Mouse (Mus musculus) embryo, embryonic 10.5 days (tissue): ENCODE data around the gene Ctsk.

Experiments used
- DNase-seq: peaks from one replicate; pipeline ENCODE4 v3.0.0-alpha.2; 2015; ENCODE audit warnings: low spot score

The Ctsk gene

GRCm38 (mm10) chr3:95499024-95499423, at the start of gene Ctsk:
Ctsk (plus strand) TSS chr3:95499256.
- no peak for DNase-seq

- DNase-seq = peak; percentile 75
Observed at GRCm38 (mm10) chr3:95450408-95450807, 48.6 kb upstream of the Ctsk start.

GRCm38 (mm10) chr3:95450915-95451314, 48.1 kb upstream of the Ctsk start:
- no peak for DNase-seq

- DNase-seq = no peak
Observed at GRCm38 (mm10) chr3:95456367-95456766, 42.7 kb upstream of the Ctsk start.

- no peak for DNase-seq
Observed at GRCm38 (mm10) chr3:95457758-95458157, 41.3 kb upstream of the Ctsk start.

- no peak for DNase-seq
Observed at GRCm38 (mm10) chr3:95459381-95459780, 39.7 kb upstream of the Ctsk start.

GRCm38 (mm10) chr3:95463852-95464251, 35.2 kb upstream of the Ctsk start:
- no peak for DNase-seq

GRCm38 (mm10) chr3:95478966-95479365, 20.1 kb upstream of the Ctsk start:
- DNase-seq = no peak

GRCm38 (mm10) chr3:95486421-95486820, 12.6 kb upstream of the Ctsk start:
- no peak for DNase-seq

GRCm38 (mm10) chr3:95488679-95489078, 10.4 kb upstream of the Ctsk start:
- DNase-seq = no peak

- no peak for DNase-seq
Observed at GRCm38 (mm10) chr3:95490238-95490637, 8.8 kb upstream of the Ctsk start.

- peak; percentile 74 for DNase-seq
Observed at GRCm38 (mm10) chr3:95494342-95494741, 4.7 kb upstream of the Ctsk start.

- DNase-seq = no peak
Observed at GRCm38 (mm10) chr3:95498229-95498628, 827 bp upstream of the Ctsk start.

- DNase-seq = peak; percentile 47
Observed at GRCm38 (mm10) chr3:95499496-95500140, 562 bp downstream of the Ctsk start.

GRCm38 (mm10) chr3:95502312-95502711, 3.3 kb downstream of the Ctsk start:
- peak; percentile 23 for DNase-seq

GRCm38 (mm10) chr3:95509348-95509747, 10.3 kb downstream of the Ctsk start:
- DNase-seq = no peak

GRCm38 (mm10) chr3:95511611-95512180, 12.6 kb downstream of the Ctsk start:
- DNase-seq = no peak

- no peak for DNase-seq
Observed at GRCm38 (mm10) chr3:95516614-95517041, 17.6 kb downstream of the Ctsk start.

GRCm38 (mm10) chr3:95517493-95517898, 18.4 kb downstream of the Ctsk start:
- peak; percentile 82 for DNase-seq

- DNase-seq = no peak
Observed at GRCm38 (mm10) chr3:95518891-95519290, 19.8 kb downstream of the Ctsk start.

GRCm38 (mm10) chr3:95519315-95519714, 20.3 kb downstream of the Ctsk start:
- no peak for DNase-seq

- DNase-seq = no peak
Observed at GRCm38 (mm10) chr3:95520100-95520499, 21.0 kb downstream of the Ctsk start.

GRCm38 (mm10) chr3:95521168-95521567, 22.1 kb downstream of the Ctsk start:
- no peak for DNase-seq

- DNase-seq = no peak
Observed at GRCm38 (mm10) chr3:95523662-95524061, 24.6 kb downstream of the Ctsk start.
